Comparison of ENCODE assay signal across 14 mouse cellular contexts in the genomic region with DNA sequence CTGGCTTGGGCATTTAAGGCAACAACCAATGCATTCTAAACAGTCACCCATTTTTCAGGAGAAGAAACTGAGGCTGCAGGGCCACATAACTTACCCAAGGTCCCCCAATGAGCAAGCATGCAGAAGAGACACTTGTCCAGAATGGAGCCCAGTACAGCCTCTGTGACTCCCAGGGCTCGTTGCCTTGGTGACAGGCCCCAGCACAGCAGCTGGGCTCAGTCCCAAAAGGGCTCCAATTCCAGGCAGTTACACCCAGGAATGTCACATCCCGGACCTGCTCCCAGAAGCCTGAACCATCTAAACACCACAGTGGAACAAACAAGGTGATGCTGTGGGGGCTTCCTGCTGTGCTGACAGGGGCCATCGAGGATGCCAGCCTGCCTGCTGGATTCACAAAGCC. TPM values are rescaled to one million over a fixed set of nuclear protein-coding genes. Genes with fewer than 3 reads are reported as not detected.
A peak's percentile ranks its signal among the peaks of the same experiment; 100 is the strongest.
DNase-seq lines count a peak whose midpoint lies in the region; ATAC-seq and TF ChIP-seq lines count a peak whose summit lies in the region.
"Had no signal": no experiment of that assay in that cellular context is flagged by ENCODE, and none has a peak within 500 bp of the region (broad histone marks: within the 10 kb centered on the region; RNA-seq: fewer than 3 reads in every experiment).

No protein-coding gene starts in this region.

- intact Hi-C loops in left cerebral cortex, postnatal 36 days (cut with DNase I): no loop called here

- H3K4me3 ChIP-seq in forebrain, embryonic 14.5 days (ENCODE audit: low read depth, low read length): no peak overlapping the region
- no peak overlapping the region for H3K4me3 ChIP-seq in forebrain, postnatal 0 days (ENCODE audit: low read depth, low read length)
- H3K4me3 ChIP-seq in layer of hippocampus, adult 2 months: no peak overlapping the region
- H3K4me3 ChIP-seq in embryonic facial prominence, embryonic 15.5 days (replicated peaks): no peak overlapping the region
- no peak overlapping the region for H3K4me3 ChIP-seq in midbrain, embryonic 14.5 days (replicated peaks; ENCODE audit: low read depth, low read length)

- H3K27me3 ChIP-seq in forebrain, embryonic 14.5 days (replicated peaks; ENCODE audit: control insufficient read depth, insufficient read depth, low read length): no peaks in the 10 kb centered on the region
- H3K27me3 ChIP-seq in forebrain, postnatal 0 days (ENCODE audit: insufficient read depth, low read length): no peaks in the 10 kb centered on the region
- H3K27me3 ChIP-seq in embryonic facial prominence, embryonic 15.5 days: peaks cover 54% of the 10 kb centered on the region
- H3K27me3 ChIP-seq in midbrain, embryonic 14.5 days (ENCODE audit: control insufficient read depth, insufficient read depth, low read length): no peaks in the 10 kb centered on the region

- no peaks in the 10 kb centered on the region for H3K36me3 ChIP-seq in forebrain, embryonic 14.5 days (ENCODE audit: control insufficient read depth, insufficient read depth, low read length)
- no peaks in the 10 kb centered on the region for H3K36me3 ChIP-seq in forebrain, postnatal 0 days (ENCODE audit: insufficient read depth)
- H3K36me3 ChIP-seq in embryonic facial prominence, embryonic 15.5 days: no peaks in the 10 kb centered on the region
- no peaks in the 10 kb centered on the region for H3K36me3 ChIP-seq in midbrain, embryonic 14.5 days (ENCODE audit: control insufficient read depth, insufficient read depth, low read length)

- peaks cover 32% of the 10 kb centered on the region for H3K4me1 ChIP-seq in forebrain, embryonic 14.5 days (ENCODE audit: control insufficient read depth, insufficient read depth, low read length)
- peaks cover 17% of the 10 kb centered on the region; the same call in 1 of the 2 replicates for H3K4me1 ChIP-seq in forebrain, postnatal 0 days (ENCODE audit: insufficient read depth)
- peaks cover 32% of the 10 kb centered on the region for H3K4me1 ChIP-seq in embryonic facial prominence, embryonic 15.5 days
- H3K4me1 ChIP-seq in midbrain, embryonic 14.5 days (ENCODE audit: control insufficient read depth, insufficient read depth, low read length): peaks cover 51% of the 10 kb centered on the region

- no peak for DNase-seq in forebrain, embryonic 14.5 days (ENCODE audit: low spot score)
- DNase-seq in forebrain, postnatal 0 days: no peak
- DNase-seq in layer of hippocampus, adult 2 months (ENCODE audit: low spot score in 2 of 2): no peak
- DNase-seq in layer of hippocampus, adult 9-10 months (ENCODE audit: low spot score): no peak
- no peak for DNase-seq in midbrain, embryonic 14.5 days
- no peak for DNase-seq in left cerebral cortex, postnatal 36 days (ENCODE audit: low spot score in 2 of 2)
- DNase-seq: B cell, adult 2 months; layer of hippocampus, postnatal 36 days had no signal

- ATAC-seq in forebrain, embryonic 14.5 days: peak; percentile 22; the same call in 1 of the 2 replicates
- no peak for ATAC-seq in forebrain, postnatal 0 days
- 0 out of 2 replicates have a peak, but pooled peaks have one; percentile 17 for ATAC-seq in embryonic facial prominence, embryonic 15.5 days (ENCODE audit: insufficient number of reproducible peaks, low FRiP score, low TSS enrichment, low read depth)
- no peak for ATAC-seq in midbrain, embryonic 14.5 days (ENCODE audit: low FRiP score, low TSS enrichment)
- ATAC-seq in cerebellum, adult (ENCODE audit: insufficient number of reproducible peaks, low FRiP score, low TSS enrichment): no peak
- ATAC-seq: intestine, embryonic 16.5 days had no signal

- no peak for TF ChIP-seq CTCF in forebrain, postnatal 0 days (IDR thresholded peaks at IDR 0.05; ENCODE audit: low read depth)
- no peak for TF ChIP-seq CTCF in layer of hippocampus, adult 2 months (conservative IDR thresholded peaks at IDR 0.05)

- H3K9me3 ChIP-seq in forebrain, embryonic 14.5 days (replicated peaks; ENCODE audit: control insufficient read depth, low read length): no peaks in the 10 kb centered on the region
- no peaks in the 10 kb centered on the region for H3K9me3 ChIP-seq in forebrain, postnatal 0 days (ENCODE audit: low read length)
- H3K9me3 ChIP-seq in embryonic facial prominence, embryonic 15.5 days (replicated peaks): no peaks in the 10 kb centered on the region
- H3K9me3 ChIP-seq in midbrain, embryonic 14.5 days (ENCODE audit: control insufficient read depth, low read length): no peaks in the 10 kb centered on the region

- WGBS in forebrain, embryonic 14.5 days: 38% methylated on average over 3 of the region's 3 CpGs
- WGBS in forebrain, postnatal 0 days: 18% methylated on average over 3 of the region's 3 CpGs
- 32% methylated on average over 3 of the region's 3 CpGs for WGBS in embryonic facial prominence, embryonic 15.5 days
- 28% methylated on average over 3 of the region's 3 CpGs for WGBS in midbrain, embryonic 14.5 days

- no peak overlapping the region for H3K27ac ChIP-seq in forebrain, embryonic 14.5 days (ENCODE audit: low read depth, low read length)
- no peak overlapping the region for H3K27ac ChIP-seq in forebrain, postnatal 0 days (ENCODE audit: low read depth, low read length)
- H3K27ac ChIP-seq in layer of hippocampus, adult 2 months: peak overlapping the region; percentile 75
- H3K27ac ChIP-seq in embryonic facial prominence, embryonic 15.5 days (replicated peaks): no peak overlapping the region
- H3K27ac ChIP-seq in midbrain, embryonic 14.5 days (replicated peaks; ENCODE audit: low read depth, low read length): no peak overlapping the region

- H3K9ac ChIP-seq in forebrain, embryonic 14.5 days (ENCODE audit: low read length): 0 out of 2 replicates have a peak overlapping the region, but pooled peaks have one; percentile 30
- H3K9ac ChIP-seq in forebrain, postnatal 0 days: no peak overlapping the region
- no peak overlapping the region for H3K9ac ChIP-seq in embryonic facial prominence, embryonic 15.5 days
- no peak overlapping the region; the same call in 1 of the 2 replicates for H3K9ac ChIP-seq in midbrain, embryonic 14.5 days (replicated peaks; ENCODE audit: low read length)

- H3K4me2 ChIP-seq in forebrain, embryonic 14.5 days (ENCODE audit: low read length): no peak overlapping the region
- H3K4me2 ChIP-seq in forebrain, postnatal 0 days (ENCODE audit: low read depth): no peak overlapping the region
- H3K4me2 ChIP-seq in embryonic facial prominence, embryonic 15.5 days (replicated peaks): no peak overlapping the region
- H3K4me2 ChIP-seq in midbrain, embryonic 14.5 days (ENCODE audit: low read length): peak overlapping the region; percentile 10; the same call in 1 of the 2 replicates
- H3K4me2 ChIP-seq: liver, embryonic 11.5 days had no signal

RNA-seq across cellular contexts. Expression of gene Shisal1, which starts 6.1 kb away (rescaled TPM):
- 7.9 and 9.6 TPM in 2 replicates for polyA plus RNA-seq in forebrain, embryonic 14.5 days (2014; fragmentation: Nextera tagmentation; extraction: Ambion mirVana)
- 28.8 and 48.4 TPM in 2 replicates for total RNA-seq in forebrain, postnatal 0 days (2014; rRNA removed)
- 10.8 and 19.0 TPM in 2 replicates for polyA plus RNA-seq in forebrain, postnatal 0 days (2015; fragmentation: Nextera tagmentation; extraction: Ambion mirVana)
- total RNA-seq in layer of hippocampus, adult 2 months (2021): 10 to 100 TPM; 61.4 to 63.9 TPM
- polyA plus RNA-seq in embryonic facial prominence, embryonic 15.5 days (2015; fragmentation: Nextera tagmentation; extraction: Ambion mirVana): 6.0 and 6.6 TPM in 2 replicates
- polyA plus RNA-seq in midbrain, embryonic 14.5 days (2014; fragmentation: Nextera tagmentation; extraction: Ambion mirVana): 16.4 and 18.0 TPM in 2 replicates
- total RNA-seq in left cerebral cortex, postnatal 36 days (2021): 10 to 100 TPM; 39.1 to 48.5 TPM
- total RNA-seq: MEL; neutrophil, adult 5-6 weeks had no signal

Comparison
In these comparisons a context has a peak if more than half of its experiments do, and no peak if none do; other contexts are left out.
1. ATAC-seq: peak in forebrain, embryonic 14.5 days (single experiment) and embryonic facial prominence, embryonic 15.5 days (single experiment); none in forebrain, postnatal 0 days (single experiment), midbrain, embryonic 14.5 days (single experiment) and cerebellum, adult (single experiment).